Comparison of ENCODE assay signal across 1 mouse cellular context in the genomic region with DNA sequence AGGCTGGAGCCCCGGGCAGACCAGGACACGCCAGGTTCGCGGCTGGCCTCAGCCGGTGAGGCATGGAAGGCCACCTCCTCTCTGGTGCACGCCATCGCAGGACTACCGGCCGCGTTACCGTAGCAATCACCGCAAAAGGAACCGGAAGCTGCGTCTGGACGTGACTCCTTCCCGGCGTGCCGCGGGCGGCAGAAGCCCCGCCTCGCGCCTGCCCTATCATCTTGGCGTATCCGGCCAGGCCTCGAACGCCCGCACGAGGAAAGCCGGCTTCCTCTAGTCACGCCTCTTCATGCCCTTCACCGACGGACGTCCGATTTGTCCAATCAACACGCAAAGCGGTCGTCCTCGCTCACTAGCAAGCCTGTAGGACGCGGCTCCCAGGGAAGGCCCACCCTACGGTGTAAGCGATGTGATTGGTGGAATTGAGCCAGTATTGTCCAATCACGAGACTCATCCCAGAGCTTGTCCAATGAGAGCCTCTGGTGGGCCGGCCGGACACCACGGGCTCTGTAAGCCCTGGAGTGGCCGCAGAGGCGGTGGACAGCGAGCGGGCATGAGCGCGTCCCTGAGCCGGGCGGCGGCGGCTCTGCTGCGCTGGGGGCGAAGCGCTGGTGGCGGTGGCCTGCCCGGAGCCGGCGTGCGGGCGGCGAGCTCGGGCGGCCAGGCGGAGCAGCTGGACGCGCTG.
TF ChIP-seq lines count a peak whose summit lies in the region.

TSS of gene Glrx5 (plus strand) at position 542 of the 685 bp plus-strand sequence.

TF ChIP-seq in CH12.LX, 34 proteins besides CTCF, POLR2A, EP300 and RAD21 (continued from another document):
- TF ChIP-seq KAT2A (IDR thresholded peaks at IDR 0.05; ENCODE audit: insufficient replicate concordance, low read length) = peak; percentile 73; the same call in 1 of the 2 replicates
- no peak for TF ChIP-seq ZC3H11A (IDR thresholded peaks at IDR 0.05; ENCODE audit: low read depth, low read length)
- TF ChIP-seq CHD2 (IDR thresholded peaks at IDR 0.05; ENCODE audit: low read length) = peak; percentile 97
- no peak for TF ChIP-seq IRF4 (IDR thresholded peaks at IDR 0.05; ENCODE audit: low read depth, low read length)
- peak; percentile 86 for TF ChIP-seq HCFC1 (IDR thresholded peaks at IDR 0.05; ENCODE audit: low read depth, low read length)
- TF ChIP-seq SIN3A (IDR thresholded peaks at IDR 0.05; ENCODE audit: low read length) = peak; percentile 29
- TF ChIP-seq POLR2AphosphoS2 (IDR thresholded peaks at IDR 0.05; ENCODE audit: low read depth, low read length) = no peak; the same call in 1 of the 2 replicates
TF ChIP-seq in CH12.LX: peak in this region for 14.
